Mouse (Mus musculus): ENCODE measurements around the gene Lrch4. TPM values are rescaled to one million over a fixed set of nuclear protein-coding genes. Genes with fewer than 3 reads are reported as not detected.
A peak's percentile ranks its signal among the peaks of the same experiment; 100 is the strongest.

The Lrch4 gene
- polyA plus RNA-seq, 1 experiment = 108 TPM

- 87% methylated on average over 4 of the region's 4 CpGs for WGBS
- no peaks in the 10 kb centered on the region; the same call in 1 of the 2 replicates for H3K4me1 ChIP-seq (ENCODE audit: control insufficient read depth, insufficient read depth, low read length)
- TF ChIP-seq POLR2A (IDR thresholded peaks at IDR 0.05; ENCODE audit: borderline replicate concordance, control insufficient read depth, low read depth, low read length) (no peak), CTCF (IDR thresholded peaks at IDR 0.05; ENCODE audit: control insufficient read depth, insufficient read depth, low read length) (no peak)
- H3K27ac ChIP-seq (ENCODE audit: control insufficient read depth, insufficient read depth, low read depth, low read length, poor library complexity) = no peak overlapping the region
- no peak overlapping the region for H3K4me3 ChIP-seq (replicated peaks; ENCODE audit: control insufficient read depth, low read depth, low read length)
These were observed 50.8 kb downstream of the Lrch4 start for GRCm38 (mm10) chr5:137679726-137680125.

GRCm38 (mm10) chr5:137682526-137682925, 53.6 kb downstream of the Lrch4 start:
- Histone ChIP-seq H3K27ac (ENCODE audit: control insufficient read depth, insufficient read depth, low read depth, low read length, poor library complexity) (no peak overlapping the region), H3K4me1 (ENCODE audit: control insufficient read depth, insufficient read depth, low read length) (peaks cover 7% of the 10 kb centered on the region), H3K4me3 (replicated peaks; ENCODE audit: control insufficient read depth, low read depth, low read length) (peak overlapping the region; percentile 12)
- WGBS = 94% methylated on average over 6 of the region's 6 CpGs
- TF ChIP-seq POLR2A (IDR thresholded peaks at IDR 0.05; ENCODE audit: borderline replicate concordance, control insufficient read depth, low read depth, low read length) (no peak), CTCF (IDR thresholded peaks at IDR 0.05; ENCODE audit: control insufficient read depth, insufficient read depth, low read length) (no peak)

GRCm38 (mm10) chr5:137683388-137684293, 54.7 kb downstream of the Lrch4 start:
- Histone ChIP-seq H3K27ac (ENCODE audit: control insufficient read depth, insufficient read depth, low read depth, low read length, poor library complexity) (peak overlapping the region; percentile 65), H3K4me3 (replicated peaks; ENCODE audit: control insufficient read depth, low read depth, low read length) (peak overlapping the region; percentile 79), H3K4me1 (ENCODE audit: control insufficient read depth, insufficient read depth, low read length) (peaks cover 7% of the 10 kb centered on the region)
- TF ChIP-seq CTCF (IDR thresholded peaks at IDR 0.05; ENCODE audit: control insufficient read depth, insufficient read depth, low read length) = no peak
- no peak for TF ChIP-seq POLR2A (IDR thresholded peaks at IDR 0.05; ENCODE audit: borderline replicate concordance, control insufficient read depth, low read depth, low read length)
- 4% methylated on average over 28 of the region's 28 CpGs for WGBS

- H3K4me3 ChIP-seq (replicated peaks; ENCODE audit: control insufficient read depth, low read depth, low read length) = peak within 1 kb of the TSS; percentile 79
- TF ChIP-seq POLR2A (IDR thresholded peaks at IDR 0.05; ENCODE audit: borderline replicate concordance, control insufficient read depth, low read depth, low read length) = peak; percentile 76; the same call in 1 of the 2 replicates
- no peak for TF ChIP-seq CTCF (IDR thresholded peaks at IDR 0.05; ENCODE audit: control insufficient read depth, insufficient read depth, low read length)
- under 1% methylated on average over 62 of the region's 62 CpGs for WGBS
- peak within 1 kb of the TSS; percentile 78 for H3K27ac ChIP-seq (ENCODE audit: control insufficient read depth, insufficient read depth, low read depth, low read length, poor library complexity)
- peaks cover 7% of the 10 kb centered on the region for H3K4me1 ChIP-seq (ENCODE audit: control insufficient read depth, insufficient read depth, low read length)
These were observed 55.6 kb downstream of the Lrch4 start, which contains the start of gene Agfg2 for GRCm38 (mm10) chr5:137684294-137685123. Gene Agfg2 (minus strand): TSS chr5:137684726.

GRCm38 (mm10) chr5:137685653-137686052, 56.7 kb downstream of the Lrch4 start:
- H3K4me1 ChIP-seq (ENCODE audit: control insufficient read depth, insufficient read depth, low read length) = peaks cover 7% of the 10 kb centered on the region
- no peak overlapping the region for H3K4me3 ChIP-seq (replicated peaks; ENCODE audit: control insufficient read depth, low read depth, low read length)
- peak overlapping the region; percentile 78 for H3K27ac ChIP-seq (ENCODE audit: control insufficient read depth, insufficient read depth, low read depth, low read length, poor library complexity)
- WGBS = 47% methylated on average over 3 of the region's 3 CpGs
- TF ChIP-seq CTCF (IDR thresholded peaks at IDR 0.05; ENCODE audit: control insufficient read depth, insufficient read depth, low read length) (no peak), POLR2A (IDR thresholded peaks at IDR 0.05; ENCODE audit: borderline replicate concordance, control insufficient read depth, low read depth, low read length) (no peak)

GRCm38 (mm10) chr5:137686127-137686790, 57.3 kb downstream of the Lrch4 start:
- WGBS = 30% methylated on average over 6 of the region's 6 CpGs
- Histone ChIP-seq H3K4me3 (replicated peaks; ENCODE audit: control insufficient read depth, low read depth, low read length) (peak overlapping the region; percentile 25), H3K27ac (ENCODE audit: control insufficient read depth, insufficient read depth, low read depth, low read length, poor library complexity) (peak overlapping the region; percentile 83), H3K4me1 (ENCODE audit: control insufficient read depth, insufficient read depth, low read length) (peaks cover 7% of the 10 kb centered on the region)
- no peak for TF ChIP-seq CTCF (IDR thresholded peaks at IDR 0.05; ENCODE audit: control insufficient read depth, insufficient read depth, low read length)
- TF ChIP-seq POLR2A (IDR thresholded peaks at IDR 0.05; ENCODE audit: borderline replicate concordance, control insufficient read depth, low read depth, low read length) = no peak

GRCm38 (mm10) chr5:137689974-137690373, 61.1 kb downstream of the Lrch4 start:
- TF ChIP-seq CTCF (IDR thresholded peaks at IDR 0.05; ENCODE audit: control insufficient read depth, insufficient read depth, low read length) (no peak), POLR2A (IDR thresholded peaks at IDR 0.05; ENCODE audit: borderline replicate concordance, control insufficient read depth, low read depth, low read length) (no peak)
- Histone ChIP-seq H3K4me3 (replicated peaks; ENCODE audit: control insufficient read depth, low read depth, low read length) (no peak overlapping the region), H3K27ac (ENCODE audit: control insufficient read depth, insufficient read depth, low read depth, low read length, poor library complexity) (no peak overlapping the region), H3K4me1 (ENCODE audit: control insufficient read depth, insufficient read depth, low read length) (peaks cover 7% of the 10 kb centered on the region)
- WGBS = 84% methylated on average over 3 of the region's 3 CpGs
